Mouse (Mus musculus) myocyte (in vitro differentiated cells): ENCODE results near the gene Crispld2.

Experiments
- CEBPB ChIP-seq: IDR thresholded peaks from 2 replicates; pipeline ENCODE4 v1.6.1; 2011; ENCODE audit warnings: mild to moderate bottlenecking, moderate library complexity; ENCODE audit not compliant: poor library complexity, insufficient read depth, severe bottlenecking
- MAX ChIP-seq: IDR thresholded peaks from one replicate; pipeline ENCODE4 v1.6.1; 2011; ENCODE audit warnings: low read depth, mild to moderate bottlenecking, control low read depth
- MYOD1 ChIP-seq, 3 experiments: IDR thresholded peaks; one replicate each; pipeline ENCODE4 v1.6.1; 2011; ENCODE audit warnings: control low read depth in 2 of 3, low read depth in 2 of 3, mild to moderate bottlenecking in 2 of 3, moderate library complexity in 1 of 3; ENCODE audit not compliant: insufficient read length in 2 of 3, control insufficient read depth in 1 of 3
- POLR2A ChIP-seq: IDR thresholded peaks from one replicate; pipeline ENCODE4 v1.6.1; 2011; ENCODE audit warnings: low read depth, mild to moderate bottlenecking, control low read depth, moderate library complexity; ENCODE audit not compliant: insufficient read length
- USF1 ChIP-seq: IDR thresholded peaks from one replicate; pipeline ENCODE4 v1.6.1; 2011; ENCODE audit warnings: low read depth, mild to moderate bottlenecking, control low read depth, moderate library complexity

DNA sequence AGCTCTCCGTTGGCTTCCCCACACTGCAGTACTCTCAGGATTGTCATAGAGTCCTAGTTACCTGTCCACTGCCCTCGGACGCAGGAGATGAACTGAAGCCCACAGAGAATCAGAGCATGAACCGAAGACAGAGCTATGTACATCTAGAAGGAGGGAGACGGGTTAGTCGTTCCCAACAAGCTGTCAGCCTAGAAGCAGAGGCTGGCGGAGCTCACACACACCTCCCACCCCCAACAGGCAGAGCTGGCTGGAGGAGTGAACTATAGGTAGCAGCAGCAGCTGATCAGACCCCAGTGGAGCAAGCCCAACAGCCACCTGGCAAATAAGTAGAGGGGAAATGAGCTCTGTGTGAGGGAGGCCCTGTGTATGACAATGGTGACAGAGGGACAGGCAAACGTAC, 92.5 kb downstream of the Crispld2 start:
- TF ChIP-seq CEBPB (no peak), MAX (no peak), USF1 (no peak), MYOD1 (IDR thresholded peaks at IDR 0.05; ENCODE audit: control insufficient read depth in 1 of 3, insufficient read length in 2 of 3, low read depth in 2 of 3) (no peak), POLR2A (no peak)
